Mouse (Mus musculus) gastrocnemius, postnatal 14 days (tissue): ENCODE measurements around the gene Oas1c. TPM values are rescaled to one million over a fixed set of nuclear protein-coding genes. Genes with fewer than 3 reads are reported as not detected.

ENCODE experiments used
- DNase-seq: peaks from one replicate; pipeline ENCODE4 v3.0.0; 2021; ENCODE audit warnings: mixed read lengths
- intact Hi-C: fragments of 180-260 bp; cut with DNase I; formaldehyde crosslinking; loops from one replicate; pipeline ENCODE4 v1.15.1; 2025; ENCODE audit warnings: low total_unique reads
- microRNA-seq, 2 experiments: library from miRNA; unstranded; fragments of <30 nt; microRNA quantifications; one replicate each; pipeline ENCODE4 v1.2.0; 2021
- total RNA-seq, 2 experiments: library from RNA; stranded (reverse); gene quantifications; 2 replicates each; pipeline ENCODE4 v1.2.3; 2021

Gene Oas1c
- total RNA-seq, 2 experiments from 2014 or later, result 0.35 to 0.38 TPM

GRCm38 (mm10) chr5:120793043-120793442, 19.3 kb downstream of the Oas1c start:
- intact Hi-C loops, result no loop called here
- DNase-seq, result no peak

DNA sequence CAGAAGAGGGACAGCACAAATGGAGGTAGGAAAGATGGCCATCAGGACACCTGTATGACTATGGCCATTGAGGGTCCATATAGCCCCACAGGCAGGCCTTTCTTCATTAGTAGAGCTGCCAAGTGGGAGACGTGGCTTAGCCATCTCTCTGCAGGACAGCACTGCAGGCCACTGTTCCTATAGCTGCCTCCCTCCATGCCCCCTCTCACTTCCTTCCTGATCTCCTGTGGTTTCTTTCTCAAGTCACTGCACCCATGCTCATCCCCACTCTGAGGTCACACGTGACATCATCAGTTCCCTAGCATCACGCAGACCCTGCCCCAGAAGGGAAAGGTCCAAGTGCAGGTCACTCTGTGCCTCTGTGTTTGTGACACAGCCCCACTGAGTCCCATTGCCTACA, 25.3 kb downstream of the Oas1c start:
- intact Hi-C loops, result no loop called here
- no peak for DNase-seq

GRCm38 (mm10) chr5:120782446-120782845, 29.9 kb downstream of the Oas1c start:
- intact Hi-C loops, result no loop called here
- no peak for DNase-seq

DNA sequence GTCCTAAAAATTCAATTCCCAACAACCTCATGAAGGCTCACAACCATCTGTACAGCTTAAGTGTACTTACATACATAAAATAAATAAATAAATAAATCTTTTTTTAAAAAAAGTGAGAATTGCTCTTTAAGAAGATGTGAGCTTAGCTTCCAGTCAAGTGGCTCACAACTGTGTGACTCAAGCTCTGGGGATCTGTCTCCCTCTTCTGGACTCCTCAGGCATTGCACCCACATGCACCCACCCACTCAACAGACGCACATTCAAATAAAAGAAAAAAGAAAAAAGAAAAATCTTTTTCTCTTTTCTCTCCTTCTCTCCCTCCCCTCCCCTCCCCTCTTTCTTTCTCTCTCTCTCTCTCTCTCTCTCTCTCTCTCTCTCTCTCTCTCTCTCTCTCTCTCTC, 30.7 kb downstream of the Oas1c start:
- intact Hi-C loops, result no loop called here
- no peak for DNase-seq

DNA sequence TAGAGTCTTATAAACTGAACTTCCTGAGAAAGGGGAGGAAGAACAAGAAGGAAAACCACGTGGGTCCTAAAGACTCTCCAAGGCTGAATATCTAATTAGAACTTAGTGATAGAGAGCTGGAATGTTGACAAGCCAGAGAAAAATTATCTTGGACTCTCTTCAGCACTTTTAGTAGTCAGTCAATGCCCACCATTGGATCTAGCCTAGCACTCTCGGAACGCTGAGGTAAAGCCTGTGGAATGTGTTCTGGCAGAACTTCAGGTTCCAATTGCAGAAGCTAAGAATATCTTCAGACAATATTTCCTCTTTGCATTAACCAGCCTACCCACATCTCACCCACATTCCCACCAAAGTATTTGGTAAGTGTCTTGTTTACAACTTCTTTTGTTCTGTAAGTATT, 32.4 kb downstream of the Oas1c start:
- intact Hi-C loops, result no loop called here
- no peak for DNase-seq

- no peak for DNase-seq
- intact Hi-C loops, result no loop called here
Measured at GRCm38 (mm10) chr5:120778941-120779340, 33.4 kb downstream of the Oas1c start.

DNA sequence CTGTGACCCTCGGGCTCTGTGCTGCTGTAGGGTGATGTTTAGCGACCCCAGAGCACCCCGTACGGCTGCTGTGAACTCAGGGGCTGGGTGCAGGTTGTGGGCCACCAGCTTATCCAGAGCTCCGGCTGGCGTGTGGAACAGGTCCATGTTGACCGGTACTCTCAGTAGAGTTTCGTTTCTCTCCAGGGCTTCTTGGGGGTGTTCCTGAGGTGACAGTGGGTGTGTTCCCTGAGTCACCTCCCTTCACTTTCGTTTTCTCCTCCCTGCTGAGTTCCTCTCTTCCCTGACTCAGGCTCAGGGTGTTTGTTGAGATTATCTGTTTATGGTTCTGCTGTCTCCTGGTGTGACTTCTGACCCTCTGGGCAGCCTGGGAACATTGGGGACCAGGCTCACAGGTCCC, 34.8 kb downstream of the Oas1c start, which contains the start of gene Oas3:
TSS of gene Oas3 (minus strand) at position 184 of the 400 bp plus-strand sequence.
- no peak for DNase-seq
- intact Hi-C loops, result no loop called here

DNA sequence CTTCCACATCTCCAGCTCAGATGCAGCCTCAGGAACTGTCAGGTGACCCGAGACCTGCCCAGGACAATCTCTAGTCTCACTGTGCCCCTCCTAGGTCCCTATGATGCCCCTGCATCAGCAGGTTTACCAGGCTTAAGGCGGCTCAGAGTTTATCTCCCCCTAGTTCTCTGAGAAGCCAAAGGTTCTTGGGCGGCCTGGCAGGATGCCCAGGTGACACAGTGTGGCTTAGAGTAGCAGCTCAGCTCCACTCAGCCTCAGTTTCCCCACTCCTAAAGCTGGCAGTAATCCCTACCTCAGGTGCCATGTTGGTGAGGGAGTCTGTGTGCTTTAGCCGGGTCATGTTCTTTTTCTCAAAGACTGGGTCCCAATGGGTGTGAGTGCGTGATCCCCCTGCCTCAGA, 35.5 kb downstream of the Oas1c start:
- intact Hi-C loops, result no loop called here
- DNase-seq, result no peak

DNA sequence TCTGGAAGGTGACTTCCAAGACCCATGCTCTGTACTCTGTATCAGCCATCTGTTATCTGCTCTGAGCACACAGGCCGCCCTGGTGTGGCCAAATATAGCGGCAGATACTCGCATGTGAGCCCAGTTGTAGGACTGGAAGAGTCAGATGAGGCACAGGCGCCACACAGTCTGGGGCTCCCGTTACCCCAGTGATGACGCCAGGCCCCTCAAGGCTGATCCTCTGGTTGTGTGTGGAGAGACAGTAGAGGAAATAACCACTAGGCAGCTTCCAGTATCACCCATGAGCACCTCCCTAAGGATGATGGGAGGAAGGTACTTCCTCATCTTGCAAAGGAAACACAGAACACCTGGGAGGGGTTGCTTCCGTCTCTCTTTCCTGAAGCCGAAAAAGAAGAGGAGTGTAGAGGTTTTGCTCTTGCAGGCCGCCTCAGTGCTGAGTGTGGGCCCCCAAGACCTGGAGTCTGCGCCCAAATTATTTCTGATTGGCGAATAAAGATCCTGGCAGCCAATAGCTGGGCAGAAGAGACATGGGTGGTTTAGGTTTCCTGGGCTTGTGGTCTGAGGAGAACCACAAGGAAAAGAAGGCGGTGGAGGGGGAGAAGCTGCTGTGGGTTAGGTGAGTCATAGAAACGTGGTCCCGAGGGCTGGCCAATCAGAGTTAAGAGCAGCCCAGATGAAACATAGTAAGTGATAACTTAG, 36.9 kb downstream of the Oas1c start:
- intact Hi-C loops, result no loop called here
- no peak for DNase-seq

- DNase-seq, result no peak
- intact Hi-C loops, result no loop called here
Measured at GRCm38 (mm10) chr5:120769396-120769795, 42.9 kb downstream of the Oas1c start.

DNA sequence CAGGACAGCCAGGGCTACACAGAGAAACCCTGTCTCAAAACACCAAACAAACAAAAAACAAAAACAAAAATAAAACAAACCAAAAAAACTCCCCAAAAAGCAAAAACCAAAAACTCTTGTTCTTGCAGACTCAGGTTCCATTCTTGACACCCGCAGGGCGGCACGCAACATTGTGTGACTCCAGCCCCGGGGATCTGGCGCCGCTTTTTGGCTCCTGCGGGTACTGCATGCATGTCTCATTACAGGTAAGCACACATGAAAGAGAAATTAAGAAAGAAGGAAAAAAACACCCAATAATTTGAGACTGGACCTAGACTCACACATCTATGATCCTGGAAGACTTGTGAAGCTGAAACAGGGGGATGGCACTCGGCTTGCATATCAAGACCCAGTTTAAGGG, 47.3 kb downstream of the Oas1c start:
- intact Hi-C loops, result no loop called here
- DNase-seq, result no peak

DNA sequence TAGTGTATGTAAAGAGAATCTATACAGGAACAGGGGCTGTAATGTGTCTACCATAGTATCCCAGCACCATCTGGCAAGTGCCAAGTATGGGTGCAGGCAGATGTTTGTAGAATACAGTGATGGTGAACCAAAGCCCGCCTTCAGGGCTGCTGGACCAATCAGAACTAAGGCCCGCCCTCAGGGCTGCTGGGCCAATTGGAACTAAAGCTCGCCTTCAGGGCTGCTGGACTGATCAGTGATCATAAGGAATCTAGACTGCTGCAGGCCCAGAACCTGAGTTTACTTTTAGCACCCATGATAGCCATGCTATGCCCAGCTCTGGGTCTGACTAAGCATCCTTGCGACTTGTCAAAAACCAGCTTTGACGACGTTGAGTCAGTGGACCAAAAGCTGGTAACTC, 50.4 kb downstream of the Oas1c start:
- DNase-seq, result no peak
- intact Hi-C loops, result no loop called here

GRCm38 (mm10) chr5:120754215-120754614, 58.1 kb downstream of the Oas1c start:
- intact Hi-C loops, result no loop called here

GRCm38 (mm10) chr5:120752786-120753185, 59.5 kb downstream of the Oas1c start:
- DNase-seq, result no peak
- intact Hi-C loops, result no loop called here

More at GRCm38 (mm10) chr5:120754215-120754614, 58.1 kb downstream of the Oas1c start:
- no peak for DNase-seq

- DNase-seq, result no peak
- intact Hi-C loops, result no loop called here
Measured at GRCm38 (mm10) chr5:120751206-120751605, 61.1 kb downstream of the Oas1c start.

Small RNA genes within 50 kb of the gene (microRNA-seq; reads per million reads assigned to microRNA genes)
- gene Gm22907, result 0 reads per million in 2 experiments

Other genes with a start within 250 kb of the Oas1c start
- gene Tpcn1, start 223.8 kb downstream of the Oas1c start, total RNA-seq, result 10 to 100 TPM; 47.6 to 50.9 TPM
- under 1 TPM in 1 of 2 experiments, not detected in 1; 0.13 TPM for gene Iqcd, start 223.5 kb downstream of the Oas1c start, total RNA-seq
- gene Rita1, start 199.9 kb downstream of the Oas1c start, total RNA-seq, result 1 to 10 TPM; 4.3 to 5.3 TPM
- gene Ddx54, start 199.8 kb downstream of the Oas1c start, total RNA-seq, result 10 to 100 TPM; 20.1 to 22.3 TPM
- gene Cfap73, start 178.3 kb downstream of the Oas1c start, total RNA-seq, result not detected
- not detected for gene Rasal1, start 163.7 kb downstream of the Oas1c start, total RNA-seq
- under 1 TPM; 0.66 to 0.76 TPM for gene Dtx1, start 100.6 kb downstream of the Oas1c start, total RNA-seq
- under 1 TPM in 1 of 2 experiments, not detected in 1; 0.13 TPM for gene Oas2, start 62.7 kb downstream of the Oas1c start, total RNA-seq
- not detected for gene Oas3, start 34.9 kb downstream of the Oas1c start, total RNA-seq
- gene Oas1e, start 17.0 kb downstream of the Oas1c start, total RNA-seq, result not detected
- gene Oas1f, start 34.9 kb upstream of the Oas1c start, total RNA-seq, result not detected
- gene Oas1h, start 48.9 kb upstream of the Oas1c start, total RNA-seq, result not detected
- under 1 TPM in 1 of 2 experiments, not detected in 1; 0.16 TPM for gene Oas1g, start 75.1 kb upstream of the Oas1c start, total RNA-seq
- not detected for gene Oas1a, start 95.0 kb upstream of the Oas1c start, total RNA-seq
- gene Oas1d, start 102.0 kb upstream of the Oas1c start, total RNA-seq, result not detected
- gene Rph3a, start 197.6 kb upstream of the Oas1c start, total RNA-seq, result under 1 TPM in 1 of 2 experiments, not detected in 1; 0.06 TPM